Mouse (Mus musculus) heart, adult 11 months (tissue): ENCODE measurements at regions not wholly inside any gene's neighbourhood (a gene's known extent, or its start where the extent isn't known, plus 50 kb on each side); places are given as distances from the start of the nearest gene placed in this dataset.
A peak's percentile ranks its signal among the peaks of the same experiment; 100 is the strongest.

Source experiments
- DNase-seq: peaks from one replicate; pipeline ENCODE4 v3.0.0; 2022

DNA sequence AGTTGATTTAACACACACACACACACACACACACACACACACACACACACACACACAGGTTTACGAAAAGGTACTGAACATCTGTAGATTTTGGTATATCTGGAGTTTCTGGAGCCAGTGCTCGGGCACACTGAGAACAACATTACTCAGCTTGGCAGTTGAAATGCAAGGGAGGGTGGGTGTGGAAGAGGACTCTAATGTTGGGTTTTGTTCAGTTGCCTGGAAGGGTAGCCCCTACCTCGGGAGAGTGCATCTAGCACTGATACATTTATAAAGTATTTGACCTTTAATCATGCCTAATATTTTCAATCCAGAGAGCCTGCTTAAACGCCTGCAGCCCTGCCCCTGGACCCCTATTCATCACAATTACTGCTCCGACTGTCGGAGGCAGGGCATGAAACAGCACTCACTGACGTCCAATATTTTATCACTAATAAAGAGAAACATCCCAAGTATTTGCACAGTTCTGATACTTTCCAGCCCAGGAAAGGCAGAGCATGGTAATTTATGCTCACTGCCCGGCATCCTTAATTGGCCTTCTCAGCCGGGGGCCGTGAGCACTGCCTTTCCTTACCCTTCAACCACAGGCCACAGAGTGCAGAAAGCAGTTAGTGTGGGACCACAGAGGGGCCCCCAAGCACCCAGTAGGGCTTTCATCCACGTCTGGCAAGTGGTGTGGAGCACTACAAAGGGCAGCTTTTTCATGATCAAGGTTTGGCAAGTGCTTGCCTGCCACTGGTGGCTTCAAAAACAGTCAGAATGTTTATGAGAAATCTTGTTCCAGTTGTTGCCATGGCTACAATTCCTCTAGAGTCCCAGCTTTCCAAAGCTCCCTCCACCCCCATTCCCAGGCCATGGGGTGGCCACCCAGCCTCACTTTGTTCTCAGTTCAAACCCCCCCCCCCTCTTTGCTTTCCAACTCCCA, 76.3 kb upstream of the Pkdcc start:
- no peak for DNase-seq

DNA sequence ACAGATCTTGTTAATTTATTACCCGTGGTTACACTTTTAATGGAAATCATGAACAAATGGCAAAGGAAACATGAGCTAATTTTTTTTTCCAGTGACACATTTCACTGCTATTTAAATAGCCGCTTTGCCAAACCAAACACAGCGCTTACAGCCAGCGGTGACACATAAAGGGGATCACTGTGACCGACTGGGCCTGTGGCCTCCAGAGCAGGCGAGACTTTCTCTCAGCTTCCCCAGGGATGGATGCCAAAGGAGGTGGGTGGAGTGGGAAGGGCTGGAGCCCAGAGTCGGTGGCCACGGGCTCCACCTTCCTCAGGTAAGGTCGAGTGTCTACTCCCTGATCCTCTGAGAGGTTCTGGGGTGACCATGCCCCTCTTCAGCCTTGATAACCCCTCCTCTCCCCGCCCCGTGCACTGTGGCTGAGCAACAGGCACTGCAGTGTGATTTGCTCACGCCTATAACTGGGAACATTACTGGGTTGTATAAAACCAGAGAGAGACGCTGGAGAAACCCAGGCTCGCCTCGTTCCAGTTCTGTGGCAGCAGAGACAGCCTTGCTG, 66.6 kb upstream of the Pkdcc start:
- DNase-seq = peak; percentile 96

DNA sequence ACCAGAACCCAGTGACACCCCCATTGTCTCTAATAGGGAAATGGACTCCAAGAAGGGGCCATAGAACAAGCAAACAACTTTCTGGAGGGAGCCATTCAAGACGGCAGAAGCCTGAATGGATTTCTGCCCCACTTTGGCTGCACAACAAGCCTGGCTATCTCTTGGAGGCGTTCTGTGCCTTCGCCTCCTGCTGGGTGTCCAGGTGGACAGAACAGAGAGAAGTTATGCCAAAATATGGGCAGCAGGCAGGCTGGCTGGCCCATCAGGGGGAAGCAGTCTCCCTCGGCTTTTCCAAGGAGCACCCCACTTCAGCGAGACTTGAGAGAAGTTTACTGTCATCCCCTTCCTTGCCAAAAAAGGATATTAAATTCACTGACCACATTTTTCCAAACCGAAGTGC, 65.8 kb upstream of the Pkdcc start:
- no peak for DNase-seq

DNA sequence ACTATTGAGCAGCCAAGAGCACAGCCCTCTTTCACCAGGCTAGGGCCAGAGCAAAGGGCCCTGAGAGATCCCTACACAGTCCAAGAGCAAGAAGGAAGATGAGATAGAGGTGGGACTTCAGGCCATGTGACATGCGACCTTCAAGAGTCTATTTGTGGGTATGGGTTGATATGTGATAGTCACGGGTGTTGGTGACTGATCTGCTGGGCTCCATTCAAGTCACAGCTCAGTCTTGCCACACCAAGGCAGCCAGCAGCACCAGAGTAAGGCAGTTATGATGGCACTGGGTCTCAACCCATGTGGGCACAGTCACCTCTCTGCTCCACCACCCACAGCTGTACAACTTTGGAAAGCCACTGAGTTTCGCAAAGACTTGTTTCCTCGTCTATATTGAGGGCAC, 60.0 kb upstream of the Pkdcc start:
- no peak for DNase-seq

DNA sequence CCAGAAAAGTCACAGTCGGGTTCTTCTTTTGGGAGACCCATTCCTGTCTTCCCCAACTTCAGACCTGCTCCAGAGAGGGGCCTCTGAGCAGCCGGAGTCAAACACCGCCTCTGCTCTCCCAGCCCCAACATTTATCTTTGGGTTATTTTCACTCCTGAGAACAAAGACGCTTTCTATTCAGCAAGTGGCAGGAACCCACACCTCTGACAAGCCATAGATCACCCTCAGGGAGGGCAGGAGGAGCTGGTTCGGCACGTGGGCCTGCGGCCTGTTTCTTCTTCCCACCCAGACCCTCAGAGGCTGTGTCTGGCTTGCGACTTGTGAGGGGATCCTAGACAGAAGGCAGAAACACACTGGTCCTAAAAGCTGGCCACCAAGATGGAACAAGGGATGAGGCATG, 58.4 kb upstream of the Pkdcc start:
- no peak for DNase-seq

DNA sequence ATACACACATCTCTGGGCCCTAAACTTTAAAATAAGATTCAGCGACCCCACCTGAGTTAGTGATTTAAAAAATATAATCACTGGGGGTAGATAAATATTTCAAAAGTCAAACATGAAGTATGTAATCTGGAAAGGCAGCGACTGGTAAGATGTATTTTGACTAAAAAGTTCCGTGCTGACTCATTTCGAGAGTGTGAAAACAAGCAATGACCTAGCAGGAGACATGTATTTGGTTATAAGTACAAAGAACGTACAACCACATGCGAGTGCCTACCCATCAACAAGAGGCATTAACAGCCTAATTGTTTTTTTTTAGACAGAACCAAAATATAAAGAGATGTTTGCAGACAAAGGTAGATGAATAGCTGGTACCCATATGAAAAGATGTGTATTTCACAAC, 57.0 kb upstream of the Pkdcc start:
- no peak for DNase-seq

DNA sequence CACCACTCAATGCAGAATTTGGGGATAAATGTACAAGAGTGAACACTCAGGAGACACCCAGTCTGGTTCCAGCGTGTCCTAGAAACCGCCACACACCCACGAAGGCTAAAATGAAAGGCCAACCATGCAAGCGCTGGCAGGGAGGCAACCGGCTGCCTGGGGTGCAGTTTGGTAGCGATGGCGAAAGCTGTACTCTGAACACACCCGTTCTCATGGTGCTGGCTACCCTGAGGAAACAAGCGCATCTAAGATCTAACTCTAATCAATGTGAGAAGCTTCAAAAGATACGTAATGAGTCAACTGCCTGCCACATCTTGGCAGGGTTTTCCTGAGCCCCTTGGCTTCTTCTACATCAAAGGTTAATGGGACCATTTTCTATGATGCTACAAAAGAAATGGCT, 56.4 kb upstream of the Pkdcc start:
- no peak for DNase-seq

DNA sequence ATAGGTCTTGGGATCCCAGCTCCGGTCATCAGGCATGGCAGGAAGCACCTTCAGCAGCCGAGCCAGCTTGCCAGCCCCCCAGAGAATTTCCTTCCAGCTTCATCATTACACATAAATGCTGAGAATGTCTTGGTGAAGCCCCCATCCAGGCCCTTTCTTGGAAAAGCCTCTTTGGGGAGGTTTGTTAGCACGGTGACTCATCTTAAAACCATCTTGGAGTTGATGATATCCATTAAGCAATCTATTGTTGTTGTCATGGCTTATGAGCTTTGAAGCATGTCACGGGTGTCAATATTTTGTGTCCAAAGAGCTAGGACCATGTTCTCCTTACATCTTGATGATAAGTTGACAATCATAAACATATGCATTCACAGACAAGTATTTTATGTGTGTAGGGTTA, 55.5 kb upstream of the Pkdcc start:
- no peak for DNase-seq

DNA sequence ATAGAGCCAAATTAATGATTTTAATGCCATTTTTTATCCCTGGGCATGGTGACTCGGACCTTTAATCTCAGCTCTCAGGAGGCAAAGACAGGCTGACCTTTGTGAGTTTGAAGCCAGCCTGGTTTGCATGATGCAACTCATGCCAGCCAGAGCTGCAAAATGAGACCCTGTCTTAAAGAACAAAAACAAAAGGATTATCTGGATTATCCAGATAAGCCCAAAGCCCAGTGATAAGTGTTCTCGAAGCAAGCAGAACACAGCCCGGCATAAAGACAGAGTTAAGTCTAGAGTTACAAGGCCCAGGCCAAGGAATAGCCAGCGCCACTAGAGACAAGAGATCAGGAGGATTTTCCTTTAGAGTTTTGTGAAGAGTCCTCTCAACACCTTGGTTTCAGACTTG, 54.8 kb upstream of the Pkdcc start:
- no peak for DNase-seq

DNA sequence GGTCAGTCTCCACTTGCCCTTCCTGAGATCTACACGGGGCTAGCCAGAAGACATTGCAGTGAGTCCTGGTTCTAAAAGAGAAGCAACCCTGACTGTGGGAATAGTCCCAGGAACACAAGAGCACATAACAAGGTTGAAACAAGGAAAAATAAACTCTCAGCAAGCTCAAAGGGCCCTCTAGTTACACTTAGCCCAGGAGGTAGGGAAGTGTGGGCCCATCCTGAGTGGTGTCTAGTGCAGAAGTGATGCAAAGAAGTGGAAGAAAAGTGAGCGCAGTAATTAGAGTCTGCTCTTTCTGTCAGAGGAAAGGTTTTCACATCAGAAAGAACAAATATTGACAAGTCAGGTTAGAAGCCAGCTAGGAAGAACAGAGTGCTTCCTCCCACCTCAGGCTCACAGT, 53.4 kb upstream of the Pkdcc start:
- DNase-seq = no peak

DNA sequence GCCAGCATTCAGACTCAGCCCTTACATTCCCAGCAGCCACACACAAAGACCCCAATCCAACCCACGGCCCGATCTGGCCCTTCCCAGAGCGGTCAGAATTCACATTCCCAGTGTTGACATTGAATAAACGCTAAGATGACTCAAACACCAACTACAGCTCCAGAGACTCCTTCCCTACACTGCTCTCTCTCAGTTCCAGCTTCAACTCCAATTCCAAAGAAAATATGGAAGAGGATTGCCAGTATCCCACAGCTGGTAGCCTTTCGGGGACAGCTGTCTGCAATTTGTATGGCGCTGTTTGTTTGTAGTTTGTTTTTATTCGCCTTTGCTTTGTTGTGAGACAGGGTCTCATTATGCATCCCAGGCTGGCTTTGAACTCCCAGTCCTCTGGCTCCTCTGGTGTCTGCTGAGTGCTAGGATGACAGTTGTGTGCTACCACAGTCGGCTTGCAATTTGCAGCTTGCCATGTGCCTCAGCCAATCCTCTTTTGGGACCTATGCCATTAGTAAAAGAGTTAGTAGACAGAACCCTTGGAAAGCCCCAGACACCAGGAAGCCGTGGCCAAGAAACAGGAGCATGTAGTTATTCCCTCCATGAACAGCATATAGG, 51.0 kb upstream of the Pkdcc start:
- DNase-seq = no peak

DNA sequence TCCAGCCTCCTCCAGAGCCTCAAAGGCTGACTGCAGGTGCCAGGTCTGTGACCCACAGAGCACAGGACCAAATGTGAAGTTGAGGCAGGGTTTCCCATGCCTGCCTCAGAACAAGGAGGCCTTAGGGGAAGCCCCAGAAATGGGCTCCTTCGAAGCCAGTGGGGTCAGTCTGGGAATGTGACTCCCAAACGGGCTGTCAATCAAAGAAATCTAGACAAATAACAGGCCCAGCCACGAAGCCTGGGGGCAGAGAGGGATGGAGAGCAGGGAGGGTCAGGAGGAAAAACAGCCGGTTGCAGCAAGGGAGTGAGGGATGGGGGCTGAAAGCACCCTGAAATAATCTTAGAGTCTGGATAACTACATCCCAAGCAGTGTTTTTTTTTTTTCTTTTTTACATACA, 50.4 kb upstream of the Pkdcc start:
- no peak for DNase-seq

DNA sequence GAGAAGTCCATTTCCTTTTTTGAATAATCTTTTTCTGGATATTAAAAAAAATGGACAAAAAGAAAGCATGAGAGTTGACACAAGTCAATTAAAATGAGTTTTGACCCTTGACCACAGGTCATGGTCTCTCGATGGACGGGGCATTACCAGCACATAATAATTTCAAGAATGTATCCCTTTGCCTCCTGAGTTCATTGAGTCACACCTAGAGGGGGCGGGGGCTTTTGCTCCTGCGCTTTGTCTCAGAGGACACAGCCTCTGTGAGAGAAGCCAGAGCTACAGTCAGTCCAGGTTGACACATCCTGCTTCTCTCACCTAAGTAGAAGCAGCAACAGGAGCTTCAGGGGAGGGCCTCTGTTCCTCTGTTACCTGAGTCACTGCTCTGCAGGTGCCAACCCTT, 50.0 kb upstream of the Pkdcc start:
- DNase-seq = no peak
